Mouse (Mus musculus): ENCODE data around the gene Eif4a1. TPM values are rescaled to one million over a fixed set of nuclear protein-coding genes. Genes with fewer than 3 reads are reported as not detected.
A peak's percentile ranks its signal among the peaks of the same experiment; 100 is the strongest.

Gene Eif4a1
- total RNA-seq, 1 experiment = 1,948 TPM

GRCm38 (mm10) chr11:69687061-69687460, 14.8 kb upstream of the Eif4a1 start:
- Histone ChIP-seq H3K9ac (ENCODE audit: insufficient read depth, low read depth, low read length, poor library complexity, severe bottlenecking) (peak overlapping the region; percentile 65), H3K27ac (ENCODE audit: insufficient read depth, low read depth, low read length, poor library complexity, severe bottlenecking) (peak overlapping the region; percentile 53; the same call in 1 of the 2 replicates), H3K4me3 (ENCODE audit: insufficient read depth in 1 of 2, low read depth in 1 of 2, low read length in 2 of 2, poor library complexity in 1 of 2, severe bottlenecking in 1 of 2) (peak overlapping the region; percentile 3 to 41; a peak in 3 of 4 replicates), H3K4me1 (ENCODE audit: control insufficient read depth in 2 of 2, insufficient read depth in 2 of 2, low read length in 2 of 2, poor library complexity in 1 of 2) (peaks cover 11 to 45% of the 10 kb centered on the region in 2 experiments), H3K36me3 (ENCODE audit: control insufficient read depth, insufficient read depth, low read length, poor library complexity, severe bottlenecking) (peaks cover 8% of the 10 kb centered on the region; the same call in 1 of the 2 replicates), H3K9me3 (ENCODE audit: control insufficient read depth, insufficient read depth, low read depth, low read length) (no peaks in the 10 kb centered on the region)
- TF ChIP-seq CHD2 (IDR thresholded peaks at IDR 0.05; ENCODE audit: low read depth, low read length) (no peak), ZNF384 (IDR thresholded peaks at IDR 0.05; ENCODE audit: low read depth, low read length) (no peak), HCFC1 (IDR thresholded peaks at IDR 0.05; ENCODE audit: borderline replicate concordance, insufficient read depth, low read length) (no peak), MAFK (IDR thresholded peaks at IDR 0.05; ENCODE audit: insufficient read depth, low read depth, low read length) (no peak), ZC3H11A (IDR thresholded peaks at IDR 0.05; ENCODE audit: borderline replicate concordance, low read depth, low read length) (no peak)
- no peak for DNase-seq (ENCODE audit: low read depth, low spot score)
- in situ Hi-C loops (cut with MboI; ENCODE audit: low sequenced_read_pairs in 2 of 2, unreplicated experiment in 2 of 2) = no loop called here

- in situ Hi-C loops (cut with MboI; ENCODE audit: low sequenced_read_pairs in 2 of 2, unreplicated experiment in 2 of 2) = no loop called here
- no peaks in the 10 kb centered on the region for H3K9me3 ChIP-seq (ENCODE audit: control insufficient read depth, insufficient read depth, low read depth, low read length)
- peaks cover 11 to 43% of the 10 kb centered on the region in 2 experiments for H3K4me1 ChIP-seq (ENCODE audit: control insufficient read depth in 2 of 2, insufficient read depth in 2 of 2, low read length in 2 of 2, poor library complexity in 1 of 2)
- peak overlapping the region; percentile 53; the same call in 1 of the 2 replicates for H3K27ac ChIP-seq (ENCODE audit: insufficient read depth, low read depth, low read length, poor library complexity, severe bottlenecking)
- no peak for TF ChIP-seq HCFC1 (IDR thresholded peaks at IDR 0.05; ENCODE audit: borderline replicate concordance, insufficient read depth, low read length)
- no peak for TF ChIP-seq MAFK (IDR thresholded peaks at IDR 0.05; ENCODE audit: insufficient read depth, low read depth, low read length)
- H3K4me3 ChIP-seq (ENCODE audit: insufficient read depth in 1 of 2, low read depth in 1 of 2, low read length in 2 of 2, poor library complexity in 1 of 2, severe bottlenecking in 1 of 2) = peak overlapping the region in 1 of 2 experiments; percentile 41; a peak in 3 of 4 replicates
- peak overlapping the region; percentile 65; the same call in 1 of the 2 replicates for H3K9ac ChIP-seq (ENCODE audit: insufficient read depth, low read depth, low read length, poor library complexity, severe bottlenecking)
- peaks cover 8% of the 10 kb centered on the region; the same call in 1 of the 2 replicates for H3K36me3 ChIP-seq (ENCODE audit: control insufficient read depth, insufficient read depth, low read length, poor library complexity, severe bottlenecking)
- DNase-seq (ENCODE audit: low read depth, low spot score) = no peak
Observed at GRCm38 (mm10) chr11:69686377-69686776, 14.2 kb upstream of the Eif4a1 start.

- DNase-seq (ENCODE audit: low read depth, low spot score) = no peak
Observed at GRCm38 (mm10) chr11:69685526-69686148, 13.4 kb upstream of the Eif4a1 start, which contains the start of gene Tnfsf13. Gene Tnfsf13 (minus strand): TSS chr11:69685784.

GRCm38 (mm10) chr11:69684936-69685335, 12.7 kb upstream of the Eif4a1 start:
- TF ChIP-seq ZC3H11A (IDR thresholded peaks at IDR 0.05; ENCODE audit: borderline replicate concordance, low read depth, low read length) (no peak), HCFC1 (IDR thresholded peaks at IDR 0.05; ENCODE audit: borderline replicate concordance, insufficient read depth, low read length) (no peak)
- Histone ChIP-seq H3K9ac (ENCODE audit: insufficient read depth, low read depth, low read length, poor library complexity, severe bottlenecking) (peak overlapping the region; percentile 71), H3K9me3 (ENCODE audit: control insufficient read depth, insufficient read depth, low read depth, low read length) (no peaks in the 10 kb centered on the region), H3K4me3 (ENCODE audit: insufficient read depth in 1 of 2, low read depth in 1 of 2, low read length in 2 of 2, poor library complexity in 1 of 2, severe bottlenecking in 1 of 2) (peak overlapping the region; percentile 38 to 63), H3K36me3 (ENCODE audit: control insufficient read depth, insufficient read depth, low read length, poor library complexity, severe bottlenecking) (peaks cover 4% of the 10 kb centered on the region), H3K4me1 (ENCODE audit: control insufficient read depth in 2 of 2, insufficient read depth in 2 of 2, low read length in 2 of 2, poor library complexity in 1 of 2) (peaks cover 6 to 32% of the 10 kb centered on the region in 2 experiments), H3K27ac (ENCODE audit: insufficient read depth, low read depth, low read length, poor library complexity, severe bottlenecking) (peak overlapping the region; percentile 42; the same call in 1 of the 2 replicates)
- in situ Hi-C loops (cut with MboI; ENCODE audit: low sequenced_read_pairs in 2 of 2, unreplicated experiment in 2 of 2) = no loop called here
- no peak for DNase-seq (ENCODE audit: low read depth, low spot score)

More at GRCm38 (mm10) chr11:69685526-69686148, 13.4 kb upstream of the Eif4a1 start, which contains the start of gene Tnfsf13:
- H3K4me1 ChIP-seq (ENCODE audit: control insufficient read depth in 2 of 2, insufficient read depth in 2 of 2, low read length in 2 of 2, poor library complexity in 1 of 2) = peaks cover 11 to 39% of the 10 kb centered on the region in 2 experiments
- TF ChIP-seq ZC3H11A (IDR thresholded peaks at IDR 0.05; ENCODE audit: borderline replicate concordance, low read depth, low read length) (no peak), ZNF384 (IDR thresholded peaks at IDR 0.05; ENCODE audit: low read depth, low read length) (no peak), MAFK (IDR thresholded peaks at IDR 0.05; ENCODE audit: insufficient read depth, low read depth, low read length) (no peak), CHD2 (IDR thresholded peaks at IDR 0.05; ENCODE audit: low read depth, low read length) (no peak), HCFC1 (IDR thresholded peaks at IDR 0.05; ENCODE audit: borderline replicate concordance, insufficient read depth, low read length) (no peak)
- peaks cover 1% of the 10 kb centered on the region; the same call in 1 of the 2 replicates for H3K36me3 ChIP-seq (ENCODE audit: control insufficient read depth, insufficient read depth, low read length, poor library complexity, severe bottlenecking)
- H3K27ac ChIP-seq (ENCODE audit: insufficient read depth, low read depth, low read length, poor library complexity, severe bottlenecking) = peak within 1 kb of the TSS; percentile 53; the same call in 1 of the 2 replicates
- in situ Hi-C loops (cut with MboI; ENCODE audit: low sequenced_read_pairs in 2 of 2, unreplicated experiment in 2 of 2) = no loop called here
- peak within 1 kb of the TSS; percentile 71 for H3K9ac ChIP-seq (ENCODE audit: insufficient read depth, low read depth, low read length, poor library complexity, severe bottlenecking)
- H3K9me3 ChIP-seq (ENCODE audit: control insufficient read depth, insufficient read depth, low read depth, low read length) = no peaks in the 10 kb centered on the region
- peak within 1 kb of the TSS; percentile 38 to 63 for H3K4me3 ChIP-seq (ENCODE audit: insufficient read depth in 1 of 2, low read depth in 1 of 2, low read length in 2 of 2, poor library complexity in 1 of 2, severe bottlenecking in 1 of 2)

All from ES-E14 (cell line).